Mouse (Mus musculus): ENCODE data around the gene Cmss1.

Gene Cmss1

GRCm38 (mm10) chr16:57346258-57346657 lies 260.4 kb downstream of the Cmss1 start:
- DNase-seq (ENCODE audit: low read depth), result no peak

GRCm38 (mm10) chr16:57340613-57340898 lies 266.1 kb downstream of the Cmss1 start:
- peak; percentile 61 for DNase-seq (ENCODE audit: low read depth)

- DNase-seq (ENCODE audit: low read depth), result no peak
Measured at GRCm38 (mm10) chr16:57339765-57340612, 266.7 kb downstream of the Cmss1 start.

GRCm38 (mm10) chr16:57336770-57337423 lies 269.8 kb downstream of the Cmss1 start:
- DNase-seq (ENCODE audit: low read depth), result no peak

GRCm38 (mm10) chr16:57332301-57332700 lies 274.4 kb downstream of the Cmss1 start:
- DNase-seq (ENCODE audit: low read depth), result no peak

- DNase-seq (ENCODE audit: low read depth), result no peak
Measured at GRCm38 (mm10) chr16:57330111-57330510, 276.6 kb downstream of the Cmss1 start.

- peak; percentile 77 for DNase-seq (ENCODE audit: low read depth)
Measured at GRCm38 (mm10) chr16:57329028-57329427, 277.6 kb downstream of the Cmss1 start.

- DNase-seq (ENCODE audit: low read depth), result no peak
Measured at GRCm38 (mm10) chr16:57326996-57327395, 279.7 kb downstream of the Cmss1 start.

- peak; percentile 81 for DNase-seq (ENCODE audit: low read depth)
Measured at GRCm38 (mm10) chr16:57319284-57320124, 287.2 kb downstream of the Cmss1 start.

- peak; percentile 72 for DNase-seq (ENCODE audit: low read depth)
Measured at GRCm38 (mm10) chr16:57318637-57319125, 288.0 kb downstream of the Cmss1 start.

- DNase-seq (ENCODE audit: low read depth), result no peak
Measured at GRCm38 (mm10) chr16:57317882-57318636, 288.6 kb downstream of the Cmss1 start.

- DNase-seq (ENCODE audit: low read depth), result no peak
Measured at GRCm38 (mm10) chr16:57317127-57317526, 289.5 kb downstream of the Cmss1 start.

- no peak for DNase-seq (ENCODE audit: low read depth)
Measured at GRCm38 (mm10) chr16:57315026-57315425, 291.6 kb downstream of the Cmss1 start.

- DNase-seq (ENCODE audit: low read depth), result no peak
Measured at GRCm38 (mm10) chr16:57314236-57314635, 292.4 kb downstream of the Cmss1 start.

- no peak for DNase-seq (ENCODE audit: low read depth)
Measured at GRCm38 (mm10) chr16:57313487-57313886, 293.2 kb downstream of the Cmss1 start.

- DNase-seq (ENCODE audit: low read depth), result no peak
Measured at GRCm38 (mm10) chr16:57312130-57312529, 294.5 kb downstream of the Cmss1 start.

- no peak for DNase-seq (ENCODE audit: low read depth)
Measured at GRCm38 (mm10) chr16:57305463-57305862, 301.2 kb downstream of the Cmss1 start.

- DNase-seq (ENCODE audit: low read depth), result no peak
Measured at GRCm38 (mm10) chr16:57303716-57304115, 302.9 kb downstream of the Cmss1 start.

GRCm38 (mm10) chr16:57302792-57303698 lies 303.6 kb downstream of the Cmss1 start:
- DNase-seq (ENCODE audit: low read depth), result no peak

- DNase-seq (ENCODE audit: low read depth), result no peak
Measured at GRCm38 (mm10) chr16:57301512-57302115, 305.1 kb downstream of the Cmss1 start.
